Mouse (Mus musculus) MEL (cell line): Measurements from ENCODE around the gene Fam228a.

Source experiments
- BHLHE40 ChIP-seq: IDR thresholded peaks from 2 replicates; pipeline ENCODE4 v1.6.1; 2012; ENCODE audit warnings: low read depth, mild to moderate bottlenecking, inconsistent platforms, low read length, improper control_type of control experiment, borderline replicate concordance
- CTCF ChIP-seq, 3 experiments: IDR thresholded peaks in 2 of 3; conservative IDR thresholded peaks in 1 of 3; 2 replicates each; pipeline ENCODE4 v1.5.1; 2011 to 2012; ENCODE audit warnings: low read length in 3 of 3, low read depth in 2 of 3, mild to moderate bottlenecking in 2 of 3, improper control_type of control experiment in 1 of 3, inconsistent platforms in 1 of 3, mixed read lengths in 1 of 3, moderate library complexity in 1 of 3; ENCODE audit not compliant: control insufficient read depth in 1 of 3, insufficient read depth in 1 of 3, poor library complexity in 1 of 3, severe bottlenecking in 1 of 3
- TAL1 ChIP-seq: IDR thresholded peaks from 2 replicates; pipeline ENCODE4 v1.6.1; 2012; ENCODE audit warnings: mild to moderate bottlenecking, inconsistent platforms, low read length, moderate library complexity, mixed read lengths
- ZNF384 ChIP-seq: IDR thresholded peaks from 2 replicates; pipeline ENCODE4 v1.6.1; 2012; ENCODE audit warnings: low read depth, mild to moderate bottlenecking, inconsistent platforms, low read length, improper control_type of control experiment

- TF ChIP-seq BHLHE40 (no peak), ZNF384 (no peak), TAL1 (no peak), CTCF (IDR thresholded peaks at IDR 0.05 in 2 of 3, conservative IDR thresholded peaks at IDR 0.05 in 1 of 3; ENCODE audit: control insufficient read depth in 1 of 3, insufficient read depth in 1 of 3, low read depth in 2 of 3, low read length in 3 of 3, poor library complexity in 1 of 3, severe bottlenecking in 1 of 3) (no peak)
Observed at GRCm38 (mm10) chr12:4676336-4676735, 61.9 kb downstream of the Fam228a start.
